Mouse (Mus musculus): ENCODE results near the gene Myom1.

Gene Myom1

DNA sequence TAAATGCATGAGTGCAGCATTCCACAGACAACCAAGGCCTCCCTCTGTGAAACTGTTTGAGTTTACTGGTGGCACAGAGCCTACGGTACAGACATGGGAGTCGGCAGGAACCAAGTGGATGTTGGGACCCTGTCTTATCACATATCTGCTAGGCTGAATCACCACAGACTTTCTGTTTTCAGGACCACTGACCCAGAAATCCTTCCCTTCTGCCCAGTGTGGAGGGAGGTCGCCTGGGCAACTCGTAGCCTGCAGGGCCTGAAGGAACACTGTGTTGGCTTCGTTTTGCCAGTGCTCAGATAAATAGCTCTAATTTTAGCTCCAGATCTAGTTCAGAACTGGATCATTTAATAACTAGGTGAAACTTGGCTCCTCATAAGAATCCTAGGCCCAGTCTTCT is 12.5 kb downstream of the Myom1 start:
- no peak for DNase-seq (ENCODE audit: extremely low read depth, low read depth, low spot score)

GRCm38 (mm10) chr17:71017457-71017998 is 15.1 kb downstream of the Myom1 start:
- no peak for DNase-seq (ENCODE audit: extremely low read depth, low read depth, low spot score)

DNA sequence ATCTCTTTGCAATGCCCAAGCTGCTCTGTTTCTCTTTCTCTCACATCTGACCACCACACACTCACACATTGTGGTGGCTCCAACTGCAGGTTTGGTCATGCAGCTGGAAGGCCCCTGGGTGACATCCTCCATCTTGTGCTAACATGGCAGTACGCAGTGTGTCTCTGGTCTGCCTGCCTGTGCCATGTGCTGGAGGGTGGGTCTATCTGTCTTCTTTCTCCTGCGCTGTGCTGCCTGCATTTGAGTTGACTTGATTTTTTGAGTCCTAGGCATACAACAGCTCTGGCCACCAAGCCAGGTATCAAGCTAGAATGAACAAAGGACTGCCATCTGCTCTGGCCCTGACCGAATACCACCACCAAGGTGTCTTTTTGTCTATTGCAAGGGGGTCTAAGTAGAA is 15.7 kb downstream of the Myom1 start:
- no peak for DNase-seq (ENCODE audit: extremely low read depth, low read depth, low spot score)

DNA sequence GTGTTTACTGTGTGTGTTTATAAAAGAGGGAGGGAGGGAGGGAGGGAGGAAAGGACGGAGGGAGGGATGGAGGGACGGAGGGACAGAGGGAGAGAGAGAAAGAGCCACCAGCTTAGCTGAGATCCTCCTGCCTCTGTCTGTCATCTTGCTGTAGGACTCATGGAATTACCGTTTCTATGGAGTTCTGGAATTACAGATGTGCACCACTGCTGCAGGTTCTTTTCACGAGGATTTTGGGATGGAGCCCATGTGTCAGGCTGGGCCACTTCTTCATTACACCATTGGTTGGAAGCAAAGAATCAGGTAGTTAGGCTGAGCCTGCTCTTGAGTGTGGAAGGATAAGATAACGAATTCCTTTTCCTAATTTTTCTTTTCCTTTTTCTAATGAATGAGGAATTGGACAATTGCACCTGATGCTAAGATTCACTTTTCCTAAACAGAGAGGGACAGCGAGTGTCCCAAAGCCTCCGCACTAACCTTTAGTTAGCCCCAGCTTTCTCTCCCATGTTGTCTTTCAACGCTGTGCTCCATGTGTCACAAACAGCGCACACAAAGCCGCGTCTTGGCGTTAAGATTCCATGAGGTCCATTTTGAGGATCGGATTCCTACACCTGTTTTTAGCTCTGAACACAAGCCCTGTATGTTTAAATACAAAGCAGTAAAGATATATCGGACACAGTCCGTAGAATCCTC is 16.3 kb downstream of the Myom1 start:
- DNase-seq (ENCODE audit: extremely low read depth, low read depth, low spot score) = no peak

DNA sequence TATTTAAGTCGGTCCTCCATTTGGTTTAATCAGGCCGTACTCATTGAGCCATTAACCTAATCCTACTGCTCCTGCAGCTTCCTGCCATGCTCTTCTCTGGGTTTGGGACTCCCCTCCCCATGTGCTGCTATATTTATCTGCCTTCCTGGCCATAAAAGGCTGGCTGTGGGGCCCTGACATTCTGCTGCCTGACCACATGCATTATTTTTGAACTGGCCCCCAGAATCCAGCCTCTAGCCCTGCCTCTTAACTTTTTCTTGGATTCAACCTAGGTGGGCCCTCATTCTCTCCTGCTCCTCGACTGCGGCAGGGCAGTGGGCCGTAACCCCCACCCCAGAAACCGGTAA is 16.8 kb downstream of the Myom1 start:
- DNase-seq (ENCODE audit: extremely low read depth, low read depth, low spot score) = no peak

GRCm38 (mm10) chr17:71019860-71020259 is 17.4 kb downstream of the Myom1 start:
- DNase-seq (ENCODE audit: extremely low read depth, low read depth, low spot score) = no peak

DNA sequence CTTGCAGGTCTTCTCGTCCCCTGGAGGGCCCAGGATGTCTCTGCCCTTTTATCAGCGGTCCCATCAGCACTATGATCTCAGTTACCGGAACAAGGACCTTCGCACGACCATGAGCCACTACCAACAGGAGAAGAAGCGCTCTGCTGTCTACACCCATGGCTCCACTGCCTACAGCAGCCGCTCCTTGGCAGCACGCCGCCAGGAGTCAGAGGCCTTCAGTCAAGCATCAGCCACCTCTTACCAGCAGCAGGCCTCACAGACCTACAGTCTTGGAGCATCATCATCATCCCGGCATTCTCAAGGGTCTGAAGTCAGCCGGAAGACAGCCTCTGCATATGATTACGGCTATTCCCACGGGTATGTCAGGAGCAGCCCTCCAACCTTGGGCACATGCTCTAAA is 20.4 kb downstream of the Myom1 start:
- DNase-seq (ENCODE audit: extremely low read depth, low read depth, low spot score) = no peak

DNA sequence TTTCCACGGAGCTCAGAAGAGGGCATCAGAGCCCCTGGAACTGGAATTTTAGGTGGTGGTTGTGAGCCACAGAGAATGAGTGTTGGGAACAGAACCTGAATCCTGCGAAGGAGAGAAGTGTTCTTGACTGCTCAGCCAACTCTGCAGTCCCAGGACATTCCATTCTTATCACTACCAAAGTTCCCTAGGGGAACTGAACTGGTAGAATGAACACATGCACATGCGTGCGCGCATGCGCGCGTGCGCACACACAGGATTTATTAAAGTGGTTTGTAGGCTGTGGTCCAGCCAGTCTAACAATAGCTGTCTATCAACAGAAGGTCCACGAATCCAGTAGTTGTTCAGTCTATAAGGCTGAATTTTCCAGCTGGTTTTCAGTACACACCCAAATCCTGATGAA is 21.6 kb downstream of the Myom1 start:
- DNase-seq (ENCODE audit: extremely low read depth, low read depth, low spot score) = no peak

DNA sequence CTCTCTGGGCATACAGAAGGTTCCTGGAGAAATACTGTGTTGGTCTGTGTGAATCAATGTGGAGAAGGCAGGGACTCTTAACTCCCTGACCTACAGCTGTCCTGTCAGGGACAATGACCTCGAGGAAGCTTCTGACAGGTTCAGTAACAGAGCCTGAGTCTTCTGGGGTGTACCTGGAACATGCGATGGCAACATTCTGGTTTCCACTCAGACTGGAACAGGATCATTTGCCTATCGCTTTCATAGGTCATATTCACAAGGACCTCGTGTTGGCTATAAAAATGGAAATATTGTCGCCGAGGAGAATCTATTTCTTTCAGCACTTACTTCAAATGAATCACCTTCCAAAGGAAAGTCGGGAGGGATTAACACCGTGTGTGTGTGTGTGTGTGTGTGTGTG is 23.5 kb downstream of the Myom1 start:
- no peak for DNase-seq (ENCODE audit: extremely low read depth, low read depth, low spot score)

DNA sequence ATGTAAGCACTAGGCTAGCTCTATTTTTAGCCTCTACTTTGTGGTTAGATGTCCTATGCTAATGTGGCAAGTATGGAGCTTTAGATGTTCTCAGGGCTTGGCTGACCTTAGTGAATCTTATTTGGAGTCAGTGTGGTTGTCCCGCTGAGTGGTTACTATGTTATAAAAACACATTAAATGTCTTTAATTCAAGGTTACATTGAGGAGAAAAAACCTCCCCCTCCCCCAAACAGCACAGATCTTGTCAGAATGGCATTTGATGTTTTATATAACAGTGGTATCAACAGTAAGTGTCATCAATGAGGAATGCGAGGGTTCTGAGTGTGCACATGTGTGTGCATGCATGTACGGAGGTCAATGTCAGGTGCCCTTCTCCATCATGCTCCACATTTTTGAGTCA is 24.8 kb downstream of the Myom1 start:
- no peak for DNase-seq (ENCODE audit: extremely low read depth, low read depth, low spot score)

GRCm38 (mm10) chr17:71032719-71033118 is 30.3 kb downstream of the Myom1 start:
- no peak for DNase-seq (ENCODE audit: extremely low read depth, low read depth, low spot score)

DNA sequence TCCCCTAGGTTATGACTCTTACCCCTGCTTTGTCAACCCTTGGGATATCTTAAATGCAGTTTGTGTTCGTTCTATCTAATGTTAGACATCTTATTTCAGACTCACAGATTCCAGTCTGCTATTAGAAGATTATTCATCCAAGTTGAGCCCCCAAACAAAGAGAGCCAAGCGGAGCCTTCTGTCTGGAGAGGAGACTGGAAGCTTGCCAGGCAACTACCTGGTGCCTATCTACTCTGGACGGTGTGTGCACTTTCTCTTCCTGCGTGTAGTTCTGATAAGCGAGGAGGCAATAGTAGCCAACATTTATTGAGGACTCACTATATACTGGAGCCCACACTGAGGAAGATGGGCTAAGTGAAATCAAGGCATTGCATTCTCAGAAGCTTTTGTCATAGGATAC is 32.0 kb downstream of the Myom1 start:
- DNase-seq (ENCODE audit: extremely low read depth, low read depth, low spot score) = no peak

DNA sequence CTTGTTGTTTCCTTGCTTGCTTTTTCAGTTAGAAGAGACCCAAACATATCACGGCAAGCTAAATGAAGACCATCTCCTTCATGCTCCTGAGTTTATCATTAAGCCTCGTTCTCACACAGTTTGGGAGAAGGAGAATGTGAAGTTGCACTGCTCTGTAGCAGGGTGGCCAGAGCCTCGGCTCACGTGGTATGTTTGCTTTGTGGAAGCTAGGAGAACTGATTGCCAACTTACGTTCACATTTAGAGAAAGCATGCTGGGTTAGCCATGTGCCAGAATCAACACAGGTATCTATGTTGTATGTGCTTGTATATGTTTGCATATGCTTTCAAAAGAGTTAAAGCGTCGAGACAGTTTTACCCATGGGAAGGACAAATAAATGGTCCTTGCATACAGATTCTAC is 34.8 kb downstream of the Myom1 start:
- DNase-seq (ENCODE audit: extremely low read depth, low read depth, low spot score) = no peak

- DNase-seq (ENCODE audit: extremely low read depth, low read depth, low spot score) = no peak
Measured at GRCm38 (mm10) chr17:71038812-71039211, 36.4 kb downstream of the Myom1 start.

GRCm38 (mm10) chr17:71039851-71040581 is 37.6 kb downstream of the Myom1 start:
- DNase-seq (ENCODE audit: extremely low read depth, low read depth, low spot score) = no peak

DNA sequence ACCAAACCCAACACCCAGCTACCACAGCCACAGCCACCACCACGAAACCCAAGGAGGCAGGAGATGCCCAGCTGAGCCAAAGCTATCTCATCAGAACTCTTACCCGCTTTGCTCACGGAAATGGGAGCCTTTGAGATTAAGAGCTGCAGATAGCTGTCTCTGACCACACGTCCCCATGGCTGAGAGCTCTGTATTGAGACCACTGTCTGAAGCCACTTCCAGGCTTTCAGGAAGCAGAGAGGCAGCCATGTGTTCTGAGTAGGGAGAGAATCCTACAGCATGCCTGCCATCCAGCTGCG is 38.1 kb downstream of the Myom1 start:
- DNase-seq (ENCODE audit: extremely low read depth, low read depth, low spot score) = no peak

GRCm38 (mm10) chr17:71042645-71043044 is 40.2 kb downstream of the Myom1 start:
- no peak for DNase-seq (ENCODE audit: extremely low read depth, low read depth, low spot score)

GRCm38 (mm10) chr17:71045591-71045990 is 43.2 kb downstream of the Myom1 start:
- no peak for DNase-seq (ENCODE audit: extremely low read depth, low read depth, low spot score)

- no peak for DNase-seq (ENCODE audit: extremely low read depth, low read depth, low spot score)
Measured at GRCm38 (mm10) chr17:71046856-71047255, 44.4 kb downstream of the Myom1 start.

DNA sequence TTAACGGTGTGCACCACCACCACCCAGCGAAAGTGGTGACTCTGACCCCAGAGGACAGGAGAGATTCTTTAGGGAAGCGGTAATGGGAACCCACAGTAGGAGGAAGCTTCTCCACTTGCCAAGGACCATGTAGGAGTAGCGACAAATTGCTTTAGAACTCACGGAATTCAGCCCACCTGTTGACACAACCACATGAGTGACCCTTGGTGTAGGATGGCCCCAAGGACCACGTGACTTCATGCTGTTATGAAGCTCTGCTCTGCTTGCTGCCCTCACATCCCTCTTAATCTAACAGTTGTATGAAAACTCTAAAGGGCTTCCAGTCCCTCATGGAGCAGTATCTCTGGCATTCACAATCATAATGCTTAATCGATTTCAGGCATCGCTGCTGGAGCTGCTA is 46.9 kb downstream of the Myom1 start:
- no peak for DNase-seq (ENCODE audit: extremely low read depth, low read depth, low spot score)

DNA sequence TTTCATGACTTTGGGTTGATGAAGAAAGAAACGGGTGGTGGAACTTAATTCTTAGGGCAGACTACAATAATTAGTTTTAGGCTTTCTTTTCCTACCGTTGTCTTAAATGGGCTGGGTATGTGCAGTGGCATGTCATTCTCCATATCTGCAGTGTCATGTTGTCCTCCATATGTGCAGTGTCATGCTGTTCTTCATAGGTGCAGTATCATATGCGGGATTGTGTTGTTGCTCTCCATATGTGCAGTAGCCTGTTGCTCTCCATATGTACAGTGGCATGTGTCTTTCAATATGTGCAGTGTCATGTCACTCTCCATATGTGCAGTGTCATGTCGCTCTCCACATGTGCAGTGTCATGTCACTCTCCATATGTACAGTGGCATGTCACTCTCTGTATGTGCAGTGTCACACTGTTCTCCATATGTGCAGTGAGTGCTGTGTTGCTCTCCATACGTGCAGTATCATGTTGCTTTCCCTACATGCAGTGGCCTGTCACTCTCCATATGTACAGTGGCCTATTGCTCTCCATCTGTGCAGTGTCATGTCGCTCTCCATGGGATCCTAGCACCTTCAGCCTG is 50.8 kb downstream of the Myom1 start:
- no peak for DNase-seq (ENCODE audit: extremely low read depth, low read depth, low spot score)

GRCm38 (mm10) chr17:71055203-71055894 is 52.9 kb downstream of the Myom1 start:
- no peak for DNase-seq (ENCODE audit: extremely low read depth, low read depth, low spot score)

Measured in fat pad, adult 2 months (tissue).